Mouse (Mus musculus): ENCODE data around the gene Map3k6. TPM values are rescaled to one million over a fixed set of nuclear protein-coding genes. Genes with fewer than 3 reads are reported as not detected.

Map3k6 gene
- polyA plus RNA-seq, 1 experiment = 4.6 TPM

- H3K4me3 ChIP-seq = no peak overlapping the region
- no peaks in the 10 kb centered on the region for H3K27me3 ChIP-seq (ENCODE audit: control insufficient read depth, insufficient read depth, insufficient read length)
- H3K79me2 ChIP-seq (ENCODE audit: control insufficient read depth, insufficient read depth) = no peaks in the 10 kb centered on the region
- no peak overlapping the region for H3K4me2 ChIP-seq (ENCODE audit: low read depth)
- no peak for TF ChIP-seq E2F4 (IDR thresholded peaks at IDR 0.05; ENCODE audit: insufficient read depth)
- no peak for TF ChIP-seq TCF3 (IDR thresholded peaks at IDR 0.05; ENCODE audit: insufficient read length, low read depth)
- no peak for TF ChIP-seq REST (IDR thresholded peaks at IDR 0.05; ENCODE audit: insufficient read depth, insufficient read length)
- TF ChIP-seq POLR2A (IDR thresholded peaks at IDR 0.05; ENCODE audit: insufficient read length, low read depth) = no peak
- no peak for TF ChIP-seq MYOG (IDR thresholded peaks at IDR 0.05; ENCODE audit: control insufficient read depth in 1 of 3, insufficient read depth in 1 of 3, insufficient read length in 2 of 3, low read depth in 2 of 3)
- no peak for TF ChIP-seq POLR2AphosphoS2 (IDR thresholded peaks at IDR 0.05; ENCODE audit: insufficient read length, low read depth)
- TF ChIP-seq USF1 (IDR thresholded peaks at IDR 0.05; ENCODE audit: low read depth) = no peak
- no peak overlapping the region for H3ac ChIP-seq (ENCODE audit: control insufficient read depth, insufficient read length)
- H3K36me3 ChIP-seq (ENCODE audit: control insufficient read depth, insufficient read depth) = peaks cover 8% of the 10 kb centered on the region
These were observed 53.5 kb downstream of the Map3k6 start for GRCm38 (mm10) chr4:133294084-133294483.

- no peaks in the 10 kb centered on the region for H3K27me3 ChIP-seq (ENCODE audit: control insufficient read depth, insufficient read depth, insufficient read length)
- no peak overlapping the region for H3K4me2 ChIP-seq (ENCODE audit: low read depth)
- TF ChIP-seq MYOD1 (IDR thresholded peaks at IDR 0.05; ENCODE audit: control insufficient read depth in 1 of 3, insufficient read length in 2 of 3, low read depth in 2 of 3) (peak in 1 of 3 experiments; percentile 10), MYOG (IDR thresholded peaks at IDR 0.05; ENCODE audit: control insufficient read depth in 1 of 3, insufficient read depth in 1 of 3, insufficient read length in 2 of 3, low read depth in 2 of 3) (peak in 1 of 3 experiments; percentile 25), SRF (IDR thresholded peaks at IDR 0.05; ENCODE audit: control insufficient read depth, insufficient read length, low read depth) (no peak)
- peaks cover 27% of the 10 kb centered on the region for H3K36me3 ChIP-seq (ENCODE audit: control insufficient read depth, insufficient read depth)
- no peak overlapping the region for H3K4me3 ChIP-seq
- H3ac ChIP-seq (ENCODE audit: control insufficient read depth, insufficient read length) = no peak overlapping the region
- H3K79me2 ChIP-seq (ENCODE audit: control insufficient read depth, insufficient read depth) = no peaks in the 10 kb centered on the region
These were observed 56.7 kb downstream of the Map3k6 start for GRCm38 (mm10) chr4:133297360-133297759.

- TF ChIP-seq SRF (IDR thresholded peaks at IDR 0.05; ENCODE audit: control insufficient read depth, insufficient read length, low read depth) (no peak), MYOG (IDR thresholded peaks at IDR 0.05; ENCODE audit: control insufficient read depth in 1 of 3, insufficient read depth in 1 of 3, insufficient read length in 2 of 3, low read depth in 2 of 3) (peak in 1 of 3 experiments; percentile 4), MYOD1 (IDR thresholded peaks at IDR 0.05; ENCODE audit: control insufficient read depth in 1 of 3, insufficient read length in 2 of 3, low read depth in 2 of 3) (peak in 2 of 3 experiments; percentile 63 to 72), USF1 (IDR thresholded peaks at IDR 0.05; ENCODE audit: low read depth) (no peak), POLR2A (IDR thresholded peaks at IDR 0.05; ENCODE audit: insufficient read length, low read depth) (no peak)
- Histone ChIP-seq H3K4me2 (ENCODE audit: low read depth) (no peak overlapping the region), H3K27me3 (ENCODE audit: control insufficient read depth, insufficient read depth, insufficient read length) (no peaks in the 10 kb centered on the region), H3ac (ENCODE audit: control insufficient read depth, insufficient read length) (no peak overlapping the region), H3K36me3 (ENCODE audit: control insufficient read depth, insufficient read depth) (peaks cover 27% of the 10 kb centered on the region), H3K4me3 (no peak overlapping the region), H3K79me2 (ENCODE audit: control insufficient read depth, insufficient read depth) (no peaks in the 10 kb centered on the region)
These were observed 57.2 kb downstream of the Map3k6 start for GRCm38 (mm10) chr4:133297801-133298238.

- no peaks in the 10 kb centered on the region for H3K27me3 ChIP-seq (ENCODE audit: control insufficient read depth, insufficient read depth, insufficient read length)
- no peak overlapping the region for H3ac ChIP-seq (ENCODE audit: control insufficient read depth, insufficient read length)
- H3K4me2 ChIP-seq (ENCODE audit: low read depth) = no peak overlapping the region
- no peak for TF ChIP-seq REST (IDR thresholded peaks at IDR 0.05; ENCODE audit: insufficient read depth, insufficient read length)
- TF ChIP-seq MYOD1 (IDR thresholded peaks at IDR 0.05; ENCODE audit: control insufficient read depth in 1 of 3, insufficient read length in 2 of 3, low read depth in 2 of 3) = no peak
- no peak for TF ChIP-seq CEBPB (IDR thresholded peaks at IDR 0.05; ENCODE audit: insufficient read depth, poor library complexity, severe bottlenecking)
- no peak for TF ChIP-seq POLR2AphosphoS2 (IDR thresholded peaks at IDR 0.05; ENCODE audit: insufficient read length, low read depth)
- TF ChIP-seq TCF3 (IDR thresholded peaks at IDR 0.05; ENCODE audit: insufficient read length, low read depth) = no peak
- TF ChIP-seq SRF (IDR thresholded peaks at IDR 0.05; ENCODE audit: control insufficient read depth, insufficient read length, low read depth) = no peak
- no peak for TF ChIP-seq USF1 (IDR thresholded peaks at IDR 0.05; ENCODE audit: low read depth)
- H3K4me3 ChIP-seq = no peak overlapping the region
- peaks cover 27% of the 10 kb centered on the region for H3K36me3 ChIP-seq (ENCODE audit: control insufficient read depth, insufficient read depth)
- no peaks in the 10 kb centered on the region for H3K79me2 ChIP-seq (ENCODE audit: control insufficient read depth, insufficient read depth)
These were observed 58.1 kb downstream of the Map3k6 start for GRCm38 (mm10) chr4:133298516-133299365.

- no peak overlapping the region for H3K4me3 ChIP-seq
- H3K36me3 ChIP-seq (ENCODE audit: control insufficient read depth, insufficient read depth) = peaks cover 21% of the 10 kb centered on the region
- no peak overlapping the region for H3ac ChIP-seq (ENCODE audit: control insufficient read depth, insufficient read length)
- H3K79me2 ChIP-seq (ENCODE audit: control insufficient read depth, insufficient read depth) = no peaks in the 10 kb centered on the region
- TF ChIP-seq POLR2AphosphoS2 (IDR thresholded peaks at IDR 0.05; ENCODE audit: insufficient read length, low read depth) (no peak), MYOG (IDR thresholded peaks at IDR 0.05; ENCODE audit: control insufficient read depth in 1 of 3, insufficient read depth in 1 of 3, insufficient read length in 2 of 3, low read depth in 2 of 3) (no peak), CEBPB (IDR thresholded peaks at IDR 0.05; ENCODE audit: insufficient read depth, poor library complexity, severe bottlenecking) (no peak), MAX (IDR thresholded peaks at IDR 0.05; ENCODE audit: low read depth) (no peak), REST (IDR thresholded peaks at IDR 0.05; ENCODE audit: insufficient read depth, insufficient read length) (no peak), USF1 (IDR thresholded peaks at IDR 0.05; ENCODE audit: low read depth) (no peak), TCF3 (IDR thresholded peaks at IDR 0.05; ENCODE audit: insufficient read length, low read depth) (no peak), TCF12 (IDR thresholded peaks at IDR 0.05; ENCODE audit: insufficient read depth, poor library complexity, severe bottlenecking) (no peak), E2F4 (IDR thresholded peaks at IDR 0.05; ENCODE audit: insufficient read depth) (no peak), SRF (IDR thresholded peaks at IDR 0.05; ENCODE audit: control insufficient read depth, insufficient read length, low read depth) (no peak), MYOD1 (IDR thresholded peaks at IDR 0.05; ENCODE audit: control insufficient read depth in 1 of 3, insufficient read length in 2 of 3, low read depth in 2 of 3) (no peak), POLR2A (IDR thresholded peaks at IDR 0.05; ENCODE audit: insufficient read length, low read depth) (no peak)
- H3K27me3 ChIP-seq (ENCODE audit: control insufficient read depth, insufficient read depth, insufficient read length) = no peaks in the 10 kb centered on the region
- H3K4me2 ChIP-seq (ENCODE audit: low read depth) = no peak overlapping the region
These were observed 59.1 kb downstream of the Map3k6 start for GRCm38 (mm10) chr4:133299701-133300100.
